Mouse (Mus musculus): ENCODE measurements around the gene Rasa2. TPM values are rescaled to one million over a fixed set of nuclear protein-coding genes. Genes with fewer than 3 reads are reported as not detected.

Rasa2 gene
- polyA plus RNA-seq, 1 experiment from 2014 or later = 14.0 TPM

DNA sequence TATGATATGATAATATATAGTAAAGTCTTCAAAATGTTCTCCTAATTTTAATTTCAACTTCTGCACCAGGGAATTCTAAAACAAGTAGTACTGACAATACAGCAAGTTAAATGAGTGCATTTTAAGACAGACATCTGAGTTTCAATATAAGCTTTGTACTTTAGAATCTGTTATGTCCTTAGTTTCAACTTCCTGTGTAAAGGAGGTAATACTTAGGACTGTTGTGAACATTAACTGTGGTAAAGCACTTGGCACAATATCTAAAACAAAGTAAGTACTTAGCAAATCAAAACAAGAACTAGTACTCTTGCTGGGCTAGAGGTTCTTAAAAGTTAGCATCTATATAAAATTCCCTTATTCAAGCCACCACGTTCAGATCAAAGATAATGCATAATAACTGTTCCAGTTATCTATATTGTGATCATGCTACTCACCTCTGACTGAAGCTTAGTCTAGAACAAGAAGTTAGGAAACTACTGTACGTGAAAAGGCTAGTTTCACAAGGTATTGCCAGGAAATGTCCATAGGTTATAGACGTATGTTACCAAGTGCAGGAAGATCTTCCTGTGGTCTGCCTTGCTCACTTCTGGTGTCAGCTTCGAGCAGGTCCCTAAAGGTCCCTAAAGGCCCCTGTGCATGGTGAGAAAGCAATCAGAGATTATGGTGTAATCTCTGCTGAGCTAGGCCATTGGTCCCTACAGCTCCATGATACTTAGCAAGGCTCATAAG is 12.8 kb downstream of the Rasa2 start:
- no peak for DNase-seq (ENCODE audit: low spot score, missing footprints)
- ATAC-seq (ENCODE audit: low FRiP score) = no peak

DNA sequence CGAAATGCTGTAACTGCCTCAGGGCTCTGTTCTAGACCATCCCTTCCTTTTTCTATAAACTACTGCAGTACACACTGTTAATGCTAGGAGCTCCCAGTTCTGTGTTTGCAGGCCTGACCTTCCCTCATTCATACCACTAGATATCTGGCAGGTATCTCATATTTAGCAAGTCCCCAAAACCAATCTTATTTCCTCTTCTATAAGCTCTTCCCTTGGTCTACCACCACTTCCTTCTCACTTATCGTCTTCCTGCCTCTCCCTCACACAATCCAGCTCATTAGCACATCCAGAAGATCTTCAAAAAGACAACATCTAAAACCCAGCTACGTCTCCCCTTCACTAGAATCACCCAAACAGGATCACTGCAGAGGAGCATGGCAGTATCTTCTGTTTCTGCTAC is 19.1 kb downstream of the Rasa2 start:
- Histone ChIP-seq H3K27ac (ENCODE audit: low read depth, low read length) (no peak overlapping the region), H3K9ac (ENCODE audit: low read length) (no peak overlapping the region), H3K27me3 (ENCODE audit: control insufficient read depth, insufficient read depth, low read length) (no peaks in the 10 kb centered on the region), H3K4me1 (ENCODE audit: control insufficient read depth, insufficient read depth, low read length) (no peaks in the 10 kb centered on the region), H3K9me3 (ENCODE audit: control insufficient read depth, low read length) (peaks cover 3% of the 10 kb centered on the region; the same call in 1 of the 2 replicates), H3K4me3 (ENCODE audit: low read depth, low read length) (no peak overlapping the region), H3K36me3 (ENCODE audit: control insufficient read depth, insufficient read depth, low read length) (0 out of 2 replicates have a peak, but pooled peaks cover 6% of the 10 kb centered on the region), H3K4me2 (no peak overlapping the region)
- no peak for DNase-seq (ENCODE audit: low spot score, missing footprints)
- ATAC-seq (ENCODE audit: low FRiP score) = no peak
- WGBS = 86% methylated on average over 3 of the region's 3 CpGs

More for the DNA sequence above, 12.8 kb downstream of the Rasa2 start:
- Histone ChIP-seq H3K9me3 (ENCODE audit: control insufficient read depth, low read length) (no peaks in the 10 kb centered on the region), H3K27me3 (ENCODE audit: control insufficient read depth, insufficient read depth, low read length) (no peaks in the 10 kb centered on the region), H3K4me3 (ENCODE audit: low read depth, low read length) (no peak overlapping the region), H3K4me2 (no peak overlapping the region), H3K9ac (ENCODE audit: low read length) (no peak overlapping the region), H3K27ac (ENCODE audit: low read depth, low read length) (no peak overlapping the region), H3K36me3 (ENCODE audit: control insufficient read depth, insufficient read depth, low read length) (no peaks in the 10 kb centered on the region), H3K4me1 (ENCODE audit: control insufficient read depth, insufficient read depth, low read length) (no peaks in the 10 kb centered on the region)
- 87% methylated on average over 4 of the region's 4 CpGs for WGBS

DNA sequence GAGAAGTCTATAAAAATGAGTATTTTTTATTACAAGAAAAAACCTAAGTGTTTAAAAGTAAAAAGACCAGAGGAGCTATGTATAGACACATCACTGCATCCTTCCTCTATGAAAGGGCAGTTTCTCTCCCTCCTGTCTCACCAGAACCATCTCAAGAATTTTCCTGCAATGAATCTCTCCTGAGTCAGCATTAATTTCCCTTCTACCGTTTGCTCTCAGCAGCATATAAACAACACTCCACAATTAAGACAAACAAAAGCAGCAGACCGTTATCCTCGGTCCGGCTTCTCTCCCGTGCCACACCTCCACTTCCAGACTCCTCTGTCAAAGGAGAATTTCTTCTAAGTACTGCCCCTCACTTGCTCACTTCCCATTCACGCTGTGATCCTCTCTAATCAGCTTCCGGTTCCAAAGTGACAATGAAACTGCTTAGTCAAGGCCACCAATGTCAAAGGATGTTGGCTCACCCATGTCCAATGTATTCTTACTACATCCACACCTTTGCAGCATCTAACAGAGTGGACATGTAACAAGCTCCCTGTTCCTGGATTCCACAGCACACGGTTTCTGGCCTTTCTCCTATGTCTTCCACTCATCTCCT is 19.6 kb downstream of the Rasa2 start:
- Histone ChIP-seq H3K9ac (ENCODE audit: low read length) (no peak overlapping the region), H3K4me1 (ENCODE audit: control insufficient read depth, insufficient read depth, low read length) (no peaks in the 10 kb centered on the region), H3K4me3 (ENCODE audit: low read depth, low read length) (no peak overlapping the region), H3K36me3 (ENCODE audit: control insufficient read depth, insufficient read depth, low read length) (0 out of 2 replicates have a peak, but pooled peaks cover 6% of the 10 kb centered on the region), H3K4me2 (no peak overlapping the region), H3K9me3 (ENCODE audit: control insufficient read depth, low read length) (peaks cover 7% of the 10 kb centered on the region; the same call in 1 of the 2 replicates), H3K27me3 (ENCODE audit: control insufficient read depth, insufficient read depth, low read length) (no peaks in the 10 kb centered on the region), H3K27ac (ENCODE audit: low read depth, low read length) (no peak overlapping the region)
- DNase-seq (ENCODE audit: low spot score, missing footprints) (no peak), ATAC-seq (ENCODE audit: low FRiP score) (no peak)
- WGBS = 65% methylated on average over 8 of the region's 8 CpGs

DNA sequence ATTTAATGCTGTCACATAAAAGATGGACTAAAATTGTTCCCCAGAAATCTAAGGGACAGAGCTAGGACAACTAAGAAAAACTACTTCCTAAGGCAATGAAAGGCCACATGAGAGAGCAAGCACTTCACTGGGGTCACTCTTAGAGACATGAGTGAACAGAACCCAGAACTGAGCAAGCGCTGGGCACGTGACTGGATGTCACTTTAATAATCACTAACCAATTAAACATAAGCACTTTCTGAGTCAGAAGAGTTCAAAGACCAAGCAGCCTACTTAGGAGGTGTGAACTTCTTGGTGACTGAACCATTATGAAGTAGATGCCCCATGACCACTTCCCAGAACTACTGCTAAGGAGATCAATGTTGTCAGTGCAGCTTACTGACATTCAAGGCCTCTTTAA is 20.6 kb downstream of the Rasa2 start:
- H3K9ac ChIP-seq (ENCODE audit: low read length) = no peak overlapping the region
- H3K4me1 ChIP-seq (ENCODE audit: control insufficient read depth, insufficient read depth, low read length) = no peaks in the 10 kb centered on the region
- H3K36me3 ChIP-seq (ENCODE audit: control insufficient read depth, insufficient read depth, low read length) = 0 out of 2 replicates have a peak, but pooled peaks cover 6% of the 10 kb centered on the region
- no peak overlapping the region for H3K4me2 ChIP-seq
- H3K4me3 ChIP-seq (ENCODE audit: low read depth, low read length) = no peak overlapping the region
- H3K27me3 ChIP-seq (ENCODE audit: control insufficient read depth, insufficient read depth, low read length) = no peaks in the 10 kb centered on the region
- ATAC-seq (ENCODE audit: low FRiP score) (no peak), DNase-seq (ENCODE audit: low spot score, missing footprints) (no peak)
- no peak overlapping the region for H3K27ac ChIP-seq (ENCODE audit: low read depth, low read length)
- WGBS = 89% methylated on average over 2 of the region's 2 CpGs
- H3K9me3 ChIP-seq (ENCODE audit: control insufficient read depth, low read length) = peaks cover 7% of the 10 kb centered on the region; the same call in 1 of the 2 replicates

DNA sequence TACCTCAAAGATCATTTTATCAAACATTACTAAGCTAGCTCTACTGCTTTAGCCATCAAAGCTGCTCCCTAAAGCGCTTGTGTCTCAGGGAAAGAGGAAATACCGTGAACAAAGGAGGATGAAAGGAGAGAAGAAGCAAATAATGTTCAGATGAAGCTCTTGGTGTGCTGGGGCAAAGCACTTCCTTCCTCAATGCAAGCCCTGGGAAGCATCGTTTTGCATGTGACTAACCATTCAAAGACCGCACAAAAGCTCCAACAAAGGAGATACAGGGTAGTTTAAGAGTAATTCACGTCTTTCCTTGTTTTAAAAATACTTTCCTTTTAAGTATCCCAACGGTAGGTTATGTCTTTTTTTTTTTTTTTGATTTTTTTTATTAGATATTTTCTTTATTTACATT is 28.0 kb downstream of the Rasa2 start:
- ATAC-seq (ENCODE audit: low FRiP score) = no peak
- Histone ChIP-seq H3K4me2 (no peak overlapping the region), H3K9me3 (ENCODE audit: control insufficient read depth, low read length) (peaks cover 7% of the 10 kb centered on the region; the same call in 1 of the 2 replicates), H3K36me3 (ENCODE audit: control insufficient read depth, insufficient read depth, low read length) (0 out of 2 replicates have a peak, but pooled peaks cover 6% of the 10 kb centered on the region), H3K9ac (ENCODE audit: low read length) (no peak overlapping the region), H3K4me3 (ENCODE audit: low read depth, low read length) (no peak overlapping the region), H3K27me3 (ENCODE audit: control insufficient read depth, insufficient read depth, low read length) (no peaks in the 10 kb centered on the region), H3K4me1 (ENCODE audit: control insufficient read depth, insufficient read depth, low read length) (no peaks in the 10 kb centered on the region), H3K27ac (ENCODE audit: low read depth, low read length) (no peak overlapping the region)
- 24% methylated on average over 6 of the region's 6 CpGs for WGBS
- DNase-seq (ENCODE audit: low spot score, missing footprints) = no peak

DNA sequence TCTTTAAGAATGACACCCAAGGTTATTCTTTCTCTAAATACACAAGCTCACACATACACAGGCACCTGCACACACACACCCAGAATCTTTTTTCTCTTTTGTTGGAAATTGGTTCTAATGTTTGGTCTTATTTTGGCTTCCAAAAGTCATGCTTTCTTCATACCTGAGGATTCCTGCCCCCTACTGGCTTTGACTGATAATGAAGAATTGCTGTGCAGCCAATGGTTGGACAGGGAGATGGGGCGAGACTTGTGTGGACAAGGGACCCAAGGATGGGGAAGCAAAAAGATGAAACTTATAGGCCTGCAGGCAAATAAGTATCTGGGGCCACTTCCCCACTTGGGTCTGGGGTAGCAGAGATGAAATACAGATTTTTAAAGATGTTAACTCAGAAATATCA is 33.5 kb downstream of the Rasa2 start:
- no peaks in the 10 kb centered on the region for H3K4me1 ChIP-seq (ENCODE audit: control insufficient read depth, insufficient read depth, low read length)
- ATAC-seq (ENCODE audit: low FRiP score) = no peak
- 87% methylated on average over 1 of the region's 1 CpGs for WGBS

DNA sequence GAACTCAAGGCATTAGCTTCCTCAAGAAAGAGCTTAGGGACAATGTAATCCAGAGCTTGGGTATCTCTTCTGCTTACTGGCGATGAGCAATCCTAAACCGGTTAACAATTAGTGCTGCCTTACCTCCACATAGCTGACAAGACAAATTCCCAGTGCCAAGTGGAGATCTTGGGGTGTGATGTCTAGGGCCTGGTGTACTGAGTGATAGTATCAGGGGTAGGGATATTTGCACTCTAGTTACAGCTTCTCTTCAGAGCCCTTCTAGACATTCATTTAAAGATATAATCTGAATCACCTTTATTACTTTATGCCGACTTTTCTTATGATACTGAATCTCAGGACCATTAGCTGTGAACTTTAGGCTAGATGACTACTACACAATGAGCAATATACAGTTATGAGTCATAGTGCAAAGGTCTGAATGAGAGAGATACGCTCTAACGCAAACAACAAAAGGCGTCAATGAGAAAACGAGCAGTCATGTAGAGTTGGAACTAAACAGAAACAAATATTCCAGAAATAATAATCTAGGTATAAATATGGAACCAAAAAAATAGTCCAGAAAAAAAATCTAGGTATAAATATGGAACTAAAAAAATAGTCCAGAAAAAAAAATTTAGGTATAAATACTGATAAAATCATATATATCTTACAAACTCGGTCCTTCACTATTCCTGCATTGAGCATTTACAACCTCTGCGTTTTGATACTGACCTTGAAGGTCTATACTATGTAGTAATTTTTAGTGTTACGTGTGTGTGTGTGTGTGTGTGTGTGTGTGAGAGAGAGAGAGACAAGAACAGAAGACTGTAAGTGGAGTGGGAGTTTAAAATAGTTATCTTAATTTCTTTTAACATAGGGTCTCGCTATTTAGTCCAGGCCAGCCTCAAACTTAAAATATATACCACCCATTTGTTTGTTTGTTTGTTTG is 38.5 kb downstream of the Rasa2 start:
- 94% methylated on average over 11 of the region's 11 CpGs for WGBS
- no peaks in the 10 kb centered on the region for H3K4me1 ChIP-seq (ENCODE audit: control insufficient read depth, insufficient read depth, low read length)
- H3K27me3 ChIP-seq (ENCODE audit: control insufficient read depth, insufficient read depth, low read length) = no peaks in the 10 kb centered on the region
- no peaks in the 10 kb centered on the region for H3K36me3 ChIP-seq (ENCODE audit: control insufficient read depth, insufficient read depth, low read length)
- no peak for ATAC-seq (ENCODE audit: low FRiP score)
- no peak overlapping the region for H3K9ac ChIP-seq (ENCODE audit: low read length)
- DNase-seq (ENCODE audit: low spot score, missing footprints) = no peak
- H3K4me3 ChIP-seq (ENCODE audit: low read depth, low read length) = no peak overlapping the region
- H3K9me3 ChIP-seq (ENCODE audit: control insufficient read depth, low read length) = no peaks in the 10 kb centered on the region
- H3K4me2 ChIP-seq = no peak overlapping the region
- no peak overlapping the region for H3K27ac ChIP-seq (ENCODE audit: low read depth, low read length)

More for the DNA sequence above, 33.5 kb downstream of the Rasa2 start:
- Histone ChIP-seq H3K36me3 (ENCODE audit: control insufficient read depth, insufficient read depth, low read length) (no peaks in the 10 kb centered on the region), H3K27me3 (ENCODE audit: control insufficient read depth, insufficient read depth, low read length) (no peaks in the 10 kb centered on the region), H3K27ac (ENCODE audit: low read depth, low read length) (no peak overlapping the region), H3K9ac (ENCODE audit: low read length) (no peak overlapping the region), H3K4me3 (ENCODE audit: low read depth, low read length) (no peak overlapping the region), H3K9me3 (ENCODE audit: control insufficient read depth, low read length) (no peaks in the 10 kb centered on the region), H3K4me2 (no peak overlapping the region)
- DNase-seq (ENCODE audit: low spot score, missing footprints) = no peak

DNA sequence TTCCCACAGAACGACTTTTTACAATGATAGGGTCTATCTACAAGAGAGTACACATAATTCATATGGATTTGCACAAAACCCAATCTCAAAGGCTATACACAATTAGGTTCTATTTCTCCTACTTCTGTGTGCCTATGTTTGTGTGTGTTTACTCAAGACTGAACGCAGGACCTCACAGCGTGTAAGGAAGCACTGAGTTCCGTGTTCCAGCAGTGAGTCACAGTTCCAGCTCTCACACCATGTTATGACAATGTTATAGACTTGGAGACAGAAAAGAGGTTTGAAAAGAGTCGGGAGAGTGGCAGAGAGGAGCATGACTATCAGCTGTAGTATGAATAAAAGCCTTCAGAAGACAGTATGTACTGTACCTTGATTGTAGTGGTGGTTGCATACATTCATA is 42.1 kb downstream of the Rasa2 start:
- no peaks in the 10 kb centered on the region for H3K27me3 ChIP-seq (ENCODE audit: control insufficient read depth, insufficient read depth, low read length)
- ATAC-seq (ENCODE audit: low FRiP score) (no peak), DNase-seq (ENCODE audit: low spot score, missing footprints) (peak; percentile 66)
- no peak overlapping the region for H3K27ac ChIP-seq (ENCODE audit: low read depth, low read length)
- no peak overlapping the region for H3K4me2 ChIP-seq
- H3K4me3 ChIP-seq (ENCODE audit: low read depth, low read length) = no peak overlapping the region
- H3K9ac ChIP-seq (ENCODE audit: low read length) = no peak overlapping the region
- no peaks in the 10 kb centered on the region for H3K4me1 ChIP-seq (ENCODE audit: control insufficient read depth, insufficient read depth, low read length)
- no peaks in the 10 kb centered on the region for H3K36me3 ChIP-seq (ENCODE audit: control insufficient read depth, insufficient read depth, low read length)
- 92% methylated on average over 5 of the region's 5 CpGs for WGBS
- no peaks in the 10 kb centered on the region for H3K9me3 ChIP-seq (ENCODE audit: control insufficient read depth, low read length)

All from midbrain, embryonic 11.5 days (tissue).